Mouse (Mus musculus): ENCODE measurements at regions not wholly inside any gene's neighbourhood (a gene's known extent, or its start where the extent isn't known, plus 50 kb on each side); places are given as distances from the start of the nearest gene placed in this dataset.

GRCm38 (mm10) chr17:49305116-49305515 lies 123.0 kb upstream of the Mocs1 start:
- Histone ChIP-seq H3K4me3 (replicated peaks; ENCODE audit: low read length) (no peak overlapping the region), H3K27me3 (ENCODE audit: insufficient read depth, low read length) (no peaks in the 10 kb centered on the region), H3K9me3 (ENCODE audit: low read length) (no peaks in the 10 kb centered on the region), H3K4me1 (replicated peaks; ENCODE audit: low read depth, low read length) (no peaks in the 10 kb centered on the region), H3K36me3 (ENCODE audit: insufficient read depth, low read length) (no peaks in the 10 kb centered on the region)
- TF ChIP-seq POU5F1 (IDR thresholded peaks at IDR 0.05; ENCODE audit: borderline replicate concordance, low read length) (no peak), NANOG (IDR thresholded peaks at IDR 0.05; ENCODE audit: borderline replicate concordance, low read length) (no peak), CTCF (conservative IDR thresholded peaks at IDR 0.05; ENCODE audit: low read length) (no peak)

DNA sequence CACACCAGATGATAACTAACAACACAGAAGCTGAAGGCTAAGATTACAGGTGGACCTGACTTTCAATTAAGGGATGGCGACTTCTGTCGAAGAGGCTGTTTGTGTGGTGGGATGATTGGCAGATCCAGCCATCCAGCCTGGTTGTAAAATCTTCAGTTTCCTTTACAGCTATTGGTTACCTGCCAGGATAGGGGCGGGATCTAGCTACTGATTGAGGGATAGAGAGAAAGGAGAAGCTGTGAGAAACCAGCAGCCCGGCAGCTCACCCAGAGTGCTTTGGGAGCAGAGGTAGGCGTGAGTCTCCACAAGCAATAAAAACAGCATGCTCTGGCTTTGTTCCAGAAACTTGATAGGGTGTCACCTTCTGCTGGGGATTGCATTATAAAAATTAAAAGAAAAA lies 119.1 kb upstream of the Mocs1 start:
- Histone ChIP-seq H3K27me3 (ENCODE audit: insufficient read depth, low read length) (peaks cover 5% of the 10 kb centered on the region; the same call in 1 of the 2 replicates), H3K36me3 (ENCODE audit: insufficient read depth, low read length) (no peaks in the 10 kb centered on the region), H3K4me1 (replicated peaks; ENCODE audit: low read depth, low read length) (no peaks in the 10 kb centered on the region), H3K4me3 (replicated peaks; ENCODE audit: low read length) (no peak overlapping the region), H3K9me3 (ENCODE audit: low read length) (no peaks in the 10 kb centered on the region)
- TF ChIP-seq POU5F1 (IDR thresholded peaks at IDR 0.05; ENCODE audit: borderline replicate concordance, low read length) (no peak), CTCF (conservative IDR thresholded peaks at IDR 0.05; ENCODE audit: low read length) (no peak), NANOG (IDR thresholded peaks at IDR 0.05; ENCODE audit: borderline replicate concordance, low read length) (no peak)

- no peaks in the 10 kb centered on the region for H3K36me3 ChIP-seq (ENCODE audit: insufficient read depth, low read length)
- TF ChIP-seq NANOG (IDR thresholded peaks at IDR 0.05; ENCODE audit: borderline replicate concordance, low read length) (no peak), POU5F1 (IDR thresholded peaks at IDR 0.05; ENCODE audit: borderline replicate concordance, low read length) (no peak), CTCF (conservative IDR thresholded peaks at IDR 0.05; ENCODE audit: low read length) (no peak)
- H3K4me1 ChIP-seq (replicated peaks; ENCODE audit: low read depth, low read length), result no peaks in the 10 kb centered on the region
- peaks cover 5% of the 10 kb centered on the region; the same call in 1 of the 2 replicates for H3K27me3 ChIP-seq (ENCODE audit: insufficient read depth, low read length)
- no peak overlapping the region for H3K4me3 ChIP-seq (replicated peaks; ENCODE audit: low read length)
- 0 out of 2 replicates have a peak, but pooled peaks cover 3% of the 10 kb centered on the region for H3K9me3 ChIP-seq (ENCODE audit: low read length)
Observed at GRCm38 (mm10) chr17:49314196-49314595, 114.0 kb upstream of the Mocs1 start.

DNA sequence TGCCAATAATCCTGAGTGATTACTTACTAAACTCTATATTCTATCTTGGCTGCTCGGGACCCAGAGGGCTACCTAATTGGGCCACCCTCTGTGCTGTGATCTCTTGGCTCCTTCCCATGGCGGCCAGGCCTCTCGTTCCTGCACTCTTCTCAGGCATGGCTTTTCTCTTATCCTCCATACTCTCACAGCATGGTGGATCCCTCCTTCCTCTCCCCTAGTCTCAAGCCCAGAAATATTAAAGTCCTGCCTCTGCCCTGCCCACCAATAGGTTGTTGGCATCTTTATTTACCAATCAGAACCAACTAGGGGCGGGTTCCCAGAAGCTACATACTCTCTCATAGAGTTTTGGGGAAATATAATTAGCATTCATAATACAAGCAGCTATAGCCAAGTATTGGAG lies 100.6 kb upstream of the Mocs1 start:
- TF ChIP-seq CTCF (conservative IDR thresholded peaks at IDR 0.05; ENCODE audit: low read length), result no peak
- TF ChIP-seq POU5F1 (IDR thresholded peaks at IDR 0.05; ENCODE audit: borderline replicate concordance, low read length), result no peak
- TF ChIP-seq NANOG (IDR thresholded peaks at IDR 0.05; ENCODE audit: borderline replicate concordance, low read length), result no peak
- Histone ChIP-seq H3K27me3 (ENCODE audit: insufficient read depth, low read length) (0 out of 2 replicates have a peak, but pooled peaks cover 3% of the 10 kb centered on the region), H3K4me3 (replicated peaks; ENCODE audit: low read length) (no peak overlapping the region), H3K36me3 (ENCODE audit: insufficient read depth, low read length) (no peaks in the 10 kb centered on the region), H3K9me3 (ENCODE audit: low read length) (peaks cover 6% of the 10 kb centered on the region; the same call in 1 of the 2 replicates), H3K4me1 (replicated peaks; ENCODE audit: low read depth, low read length) (no peaks in the 10 kb centered on the region)

DNA sequence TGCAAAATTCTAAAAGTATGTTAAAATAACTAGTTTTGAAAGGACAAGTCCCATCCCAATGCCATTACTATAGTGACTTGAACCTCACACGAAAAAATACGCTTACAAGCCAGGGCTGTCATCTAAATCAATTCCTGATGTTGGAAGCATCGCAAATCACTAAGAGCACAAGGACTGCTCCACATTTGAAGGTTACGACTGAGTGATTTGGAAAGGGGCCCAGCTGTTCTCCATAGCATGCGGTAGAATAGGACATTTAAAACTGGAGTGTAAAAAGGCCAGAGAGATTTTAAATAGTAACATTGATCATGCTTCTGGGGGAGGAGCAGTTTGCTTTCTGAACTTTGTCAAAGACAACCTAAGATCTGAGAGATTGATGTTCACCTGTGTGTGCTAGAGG lies 92.8 kb upstream of the Mocs1 start:
- Histone ChIP-seq H3K4me1 (replicated peaks; ENCODE audit: low read depth, low read length) (no peaks in the 10 kb centered on the region), H3K27me3 (ENCODE audit: insufficient read depth, low read length) (0 out of 2 replicates have a peak, but pooled peaks cover 3% of the 10 kb centered on the region), H3K36me3 (ENCODE audit: insufficient read depth, low read length) (no peaks in the 10 kb centered on the region), H3K9me3 (ENCODE audit: low read length) (peaks cover 3% of the 10 kb centered on the region), H3K4me3 (replicated peaks; ENCODE audit: low read length) (no peak overlapping the region)
- TF ChIP-seq POU5F1 (IDR thresholded peaks at IDR 0.05; ENCODE audit: borderline replicate concordance, low read length) (no peak), NANOG (IDR thresholded peaks at IDR 0.05; ENCODE audit: borderline replicate concordance, low read length) (no peak), CTCF (conservative IDR thresholded peaks at IDR 0.05; ENCODE audit: low read length) (no peak)

- TF ChIP-seq POU5F1 (IDR thresholded peaks at IDR 0.05; ENCODE audit: borderline replicate concordance, low read length) (no peak), CTCF (conservative IDR thresholded peaks at IDR 0.05; ENCODE audit: low read length) (no peak), NANOG (IDR thresholded peaks at IDR 0.05; ENCODE audit: borderline replicate concordance, low read length) (no peak)
- Histone ChIP-seq H3K4me3 (replicated peaks; ENCODE audit: low read length) (no peak overlapping the region), H3K4me1 (replicated peaks; ENCODE audit: low read depth, low read length) (no peaks in the 10 kb centered on the region), H3K36me3 (ENCODE audit: insufficient read depth, low read length) (no peaks in the 10 kb centered on the region), H3K27me3 (ENCODE audit: insufficient read depth, low read length) (no peaks in the 10 kb centered on the region), H3K9me3 (ENCODE audit: low read length) (peaks cover 6% of the 10 kb centered on the region)
Observed at GRCm38 (mm10) chr17:49337881-49338280, 90.3 kb upstream of the Mocs1 start.

- Histone ChIP-seq H3K36me3 (ENCODE audit: insufficient read depth, low read length) (no peaks in the 10 kb centered on the region), H3K4me1 (replicated peaks; ENCODE audit: low read depth, low read length) (no peaks in the 10 kb centered on the region), H3K27me3 (ENCODE audit: insufficient read depth, low read length) (no peaks in the 10 kb centered on the region), H3K9me3 (ENCODE audit: low read length) (peaks cover 6% of the 10 kb centered on the region), H3K4me3 (replicated peaks; ENCODE audit: low read length) (no peak overlapping the region)
- TF ChIP-seq POU5F1 (IDR thresholded peaks at IDR 0.05; ENCODE audit: borderline replicate concordance, low read length) (no peak), CTCF (conservative IDR thresholded peaks at IDR 0.05; ENCODE audit: low read length) (no peak), NANOG (IDR thresholded peaks at IDR 0.05; ENCODE audit: borderline replicate concordance, low read length) (no peak)
Observed at GRCm38 (mm10) chr17:49342636-49343035, 85.5 kb upstream of the Mocs1 start.

DNA sequence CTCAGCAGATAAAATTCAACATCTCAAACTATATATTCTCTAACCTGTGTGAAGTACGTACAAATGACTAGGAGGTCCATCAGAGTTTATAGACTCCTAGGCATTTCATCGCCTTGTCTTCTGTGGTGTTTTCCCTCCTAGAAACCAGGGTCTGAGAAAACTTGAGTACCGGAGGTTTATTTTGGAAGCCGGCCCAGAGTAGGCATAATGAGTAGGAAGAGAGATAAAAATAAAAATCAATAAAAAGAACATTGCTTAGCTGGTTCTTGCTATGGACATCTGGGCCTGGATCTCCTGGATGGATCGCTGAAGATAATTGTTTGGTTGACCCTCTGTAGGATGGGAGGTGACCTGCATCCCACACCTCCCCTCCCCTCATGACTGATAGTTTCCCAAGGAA lies 81.5 kb upstream of the Mocs1 start:
- Histone ChIP-seq H3K36me3 (ENCODE audit: insufficient read depth, low read length) (no peaks in the 10 kb centered on the region), H3K4me1 (replicated peaks; ENCODE audit: low read depth, low read length) (no peaks in the 10 kb centered on the region), H3K9me3 (ENCODE audit: low read length) (peaks cover 18% of the 10 kb centered on the region), H3K4me3 (replicated peaks; ENCODE audit: low read length) (no peak overlapping the region), H3K27me3 (ENCODE audit: insufficient read depth, low read length) (no peaks in the 10 kb centered on the region)
- no peak for TF ChIP-seq POU5F1 (IDR thresholded peaks at IDR 0.05; ENCODE audit: borderline replicate concordance, low read length)
- TF ChIP-seq NANOG (IDR thresholded peaks at IDR 0.05; ENCODE audit: borderline replicate concordance, low read length), result no peak
- no peak for TF ChIP-seq CTCF (conservative IDR thresholded peaks at IDR 0.05; ENCODE audit: low read length)

DNA sequence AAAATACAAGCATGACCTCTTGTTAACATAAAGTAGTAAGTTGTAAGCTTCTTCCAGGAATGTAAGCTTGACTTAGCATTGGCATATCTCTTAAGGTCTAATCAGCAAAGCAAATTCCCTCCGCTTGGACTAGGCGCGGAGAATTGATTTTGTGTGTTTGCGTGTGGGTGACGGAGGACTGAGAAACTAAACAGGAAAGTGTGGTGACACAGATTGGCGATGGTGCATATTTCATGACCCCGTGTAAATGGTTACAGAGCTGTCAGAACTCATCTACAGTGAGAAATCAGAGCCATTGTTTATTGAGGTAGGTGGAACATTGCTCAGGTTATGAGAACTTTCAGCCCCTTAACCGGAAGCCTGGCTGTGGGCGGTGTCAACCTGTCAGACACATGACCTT lies 78.8 kb upstream of the Mocs1 start:
- Histone ChIP-seq H3K27me3 (ENCODE audit: insufficient read depth, low read length) (no peaks in the 10 kb centered on the region), H3K4me1 (replicated peaks; ENCODE audit: low read depth, low read length) (no peaks in the 10 kb centered on the region), H3K36me3 (ENCODE audit: insufficient read depth, low read length) (no peaks in the 10 kb centered on the region), H3K9me3 (ENCODE audit: low read length) (peaks cover 18% of the 10 kb centered on the region), H3K4me3 (replicated peaks; ENCODE audit: low read length) (no peak overlapping the region)
- TF ChIP-seq POU5F1 (IDR thresholded peaks at IDR 0.05; ENCODE audit: borderline replicate concordance, low read length) (no peak), CTCF (conservative IDR thresholded peaks at IDR 0.05; ENCODE audit: low read length) (no peak), NANOG (IDR thresholded peaks at IDR 0.05; ENCODE audit: borderline replicate concordance, low read length) (no peak)

Data from E14TG2a.4 (cell line).